9 mouse cellular contexts compared by ENCODE assay signal in genomic region chr1:80180767-80181413, GRCm38 (mm10). TPM values are rescaled to one million over a fixed set of nuclear protein-coding genes. Genes with fewer than 3 reads are reported as not detected.
A peak's percentile ranks its signal among the peaks of the same experiment; 100 is the strongest.
DNase-seq lines count a peak whose midpoint lies in the region; ATAC-seq lines count a peak whose summit lies in the region.
"Had no signal": no experiment of that assay in that cellular context is flagged by ENCODE, and none has a peak within 500 bp of the region (broad histone marks: within the 10 kb centered on the region; RNA-seq: fewer than 3 reads in every experiment).

No protein-coding gene starts in this region.

- peak; percentile 37 to 69; a peak in 2 of 4 replicates for ATAC-seq in hematopoietic stem cell, adult 5-6 weeks (replicated peaks in 1 of 2; ENCODE audit: insufficient read depth in 1 of 2, low FRiP score in 2 of 2, low TSS enrichment in 1 of 2, low read depth in 1 of 2, poor library complexity in 2 of 2, severe bottlenecking in 2 of 2)

- H3K9me3 ChIP-seq in embryonic facial prominence, embryonic 10.5 days, result no peaks in the 10 kb centered on the region

- H3K27me3 ChIP-seq in embryonic facial prominence, embryonic 10.5 days (replicated peaks; ENCODE audit: low read depth, poor library complexity, severe bottlenecking), result no peaks in the 10 kb centered on the region

- H3K4me1 ChIP-seq in embryonic facial prominence, embryonic 10.5 days, result no peaks in the 10 kb centered on the region

- intact Hi-C loops in left cerebral cortex, postnatal 14 days (cut with DNase I), result loop anchor here (2.0 to 10.0 kb wide), 5 partner anchors 226 to 1121 kb away; no protein-coding TSS in a partner anchor

- no peaks in the 10 kb centered on the region for H3K36me3 ChIP-seq in embryonic facial prominence, embryonic 10.5 days (replicated peaks)

- 44% methylated on average over 13 of the region's 13 CpGs for WGBS in embryonic facial prominence, embryonic 10.5 days

- peak; percentile 54 for DNase-seq in ovary, postnatal 14 days (ENCODE audit: low spot score)
- no peak for DNase-seq in ovary, adult 18-20 months (ENCODE audit: low spot score)
- DNase-seq in adrenal gland, postnatal 25 days, result peak; percentile 25
- peak; percentile 44 for DNase-seq in embryonic facial prominence, embryonic 10.5 days (ENCODE audit: low spot score)
- DNase-seq in left cerebral cortex, postnatal 14 days (ENCODE audit: low spot score in 2 of 2), result peak; percentile 81 to 82
- peak; percentile 5 to 15 for DNase-seq in monocyte, adult 2 months (ENCODE audit: low read depth in 1 of 2, low spot score in 2 of 2)
- peak; percentile 60 for DNase-seq in testis, postnatal 10 days (ENCODE audit: low spot score)

- no peak overlapping the region for H3K4me3 ChIP-seq in embryonic facial prominence, embryonic 10.5 days

- H3K27ac ChIP-seq in embryonic facial prominence, embryonic 10.5 days (replicated peaks), result no peak overlapping the region

RNA-seq across cellular contexts. Expression of gene Fam124b, which starts 37.4 kb away (rescaled TPM):
- 0.09 TPM in 1 of 2 replicates, not detected in the other for total RNA-seq in adrenal gland, postnatal 25 days (2021)
- polyA plus RNA-seq in embryonic facial prominence, embryonic 10.5 days (2016; fragmentation: Nextera tagmentation; extraction: Ambion mirVana), result 0.53 and 0.70 TPM in 2 replicates
- total RNA-seq in hematopoietic stem cell, adult 5-6 weeks (2017), result 0.31 TPM in 1 of 2 replicates, not detected in the other
- 1 to 10 TPM; 1.2 to 1.3 TPM for total RNA-seq in left cerebral cortex, postnatal 14 days (2021)
- polyA plus RNA-seq: small intestine, adult 2 months had no signal
